Mouse (Mus musculus): ENCODE measurements around the gene Unc13b. TPM values are rescaled to one million over a fixed set of nuclear protein-coding genes. Genes with fewer than 3 reads are reported as not detected.

The Unc13b gene
- total and polyA plus RNA-seq, 2 experiments from 2014 or later = 6.2 to 54.7 TPM

GRCm38 (mm10) chr4:43045285-43045658, 13.5 kb upstream of the Unc13b start:
- H3K9me3 ChIP-seq (ENCODE audit: low read length) = no peaks in the 10 kb centered on the region
- no peak for DNase-seq
- no peak for TF ChIP-seq CTCF (IDR thresholded peaks at IDR 0.05; ENCODE audit: low read depth)
- WGBS = 1% methylated on average over 13 of the region's 13 CpGs
- H3K27ac ChIP-seq (ENCODE audit: low read depth, low read length) = peak overlapping the region; percentile 85
- no peaks in the 10 kb centered on the region for H3K36me3 ChIP-seq (ENCODE audit: insufficient read depth)
- H3K4me2 ChIP-seq (ENCODE audit: low read depth) = peak overlapping the region; percentile 88
- H3K4me1 ChIP-seq (ENCODE audit: insufficient read depth) = peaks cover 8% of the 10 kb centered on the region
- peak overlapping the region; percentile 64 for H3K9ac ChIP-seq
- H3K27me3 ChIP-seq (ENCODE audit: insufficient read depth, low read length) = no peaks in the 10 kb centered on the region
- peak; percentile 0; the same call in 1 of the 2 replicates for ATAC-seq
- H3K4me3 ChIP-seq (ENCODE audit: low read depth, low read length) = peak overlapping the region; percentile 63

GRCm38 (mm10) chr4:43045659-43046302, 13.0 kb upstream of the Unc13b start, which contains the start of gene Fam214b:
Gene Fam214b, minus strand, starts transcription at chr4:43046220.
- Histone ChIP-seq H3K4me1 (ENCODE audit: insufficient read depth) (peaks cover 8% of the 10 kb centered on the region; the same call in 1 of the 2 replicates), H3K9me3 (ENCODE audit: low read length) (no peaks in the 10 kb centered on the region), H3K4me3 (ENCODE audit: low read depth, low read length) (peak within 1 kb of the TSS; percentile 63), H3K36me3 (ENCODE audit: insufficient read depth) (no peaks in the 10 kb centered on the region), H3K27me3 (ENCODE audit: insufficient read depth, low read length) (no peaks in the 10 kb centered on the region), H3K4me2 (ENCODE audit: low read depth) (peak within 1 kb of the TSS; percentile 88), H3K9ac (peak within 1 kb of the TSS; percentile 64), H3K27ac (ENCODE audit: low read depth, low read length) (peak within 1 kb of the TSS; percentile 85)
- WGBS = under 1% methylated on average over 33 of the region's 33 CpGs
- ATAC-seq (peak; percentile 88), DNase-seq (peak; percentile 94)
- no peak; the same call in 1 of the 2 replicates for TF ChIP-seq CTCF (IDR thresholded peaks at IDR 0.05; ENCODE audit: low read depth)

- H3K36me3 ChIP-seq (ENCODE audit: insufficient read depth) = no peaks in the 10 kb centered on the region
- TF ChIP-seq CTCF (IDR thresholded peaks at IDR 0.05; ENCODE audit: low read depth) = no peak
- H3K4me3 ChIP-seq (ENCODE audit: low read depth, low read length) = 0 out of 2 replicates have a peak overlapping the region, but pooled peaks have one; percentile 2
- peaks cover 8% of the 10 kb centered on the region; the same call in 1 of the 2 replicates for H3K4me1 ChIP-seq (ENCODE audit: insufficient read depth)
- ATAC-seq (no peak), DNase-seq (no peak)
- H3K4me2 ChIP-seq (ENCODE audit: low read depth) = peak overlapping the region; percentile 88
- H3K9ac ChIP-seq = no peak overlapping the region
- 59% methylated on average over 5 of the region's 5 CpGs for WGBS
- no peaks in the 10 kb centered on the region for H3K9me3 ChIP-seq (ENCODE audit: low read length)
- peak overlapping the region; percentile 40; the same call in 1 of the 2 replicates for H3K27ac ChIP-seq (ENCODE audit: low read depth, low read length)
- H3K27me3 ChIP-seq (ENCODE audit: insufficient read depth, low read length) = no peaks in the 10 kb centered on the region
These were observed 12.1 kb upstream of the Unc13b start for GRCm38 (mm10) chr4:43046607-43047006.

GRCm38 (mm10) chr4:43047231-43047630, 11.5 kb upstream of the Unc13b start:
- H3K9ac ChIP-seq = no peak overlapping the region
- H3K4me3 ChIP-seq (ENCODE audit: low read depth, low read length) = no peak overlapping the region
- WGBS = 6% methylated on average over 5 of the region's 5 CpGs
- peak overlapping the region; percentile 1; the same call in 1 of the 2 replicates for H3K4me2 ChIP-seq (ENCODE audit: low read depth)
- H3K27ac ChIP-seq (ENCODE audit: low read depth, low read length) = no peak overlapping the region
- no peaks in the 10 kb centered on the region for H3K36me3 ChIP-seq (ENCODE audit: insufficient read depth)
- DNase-seq = peak; percentile 92
- peaks cover 8% of the 10 kb centered on the region; the same call in 1 of the 2 replicates for H3K4me1 ChIP-seq (ENCODE audit: insufficient read depth)
- ATAC-seq = peak; percentile 17; the same call in 1 of the 2 replicates
- no peaks in the 10 kb centered on the region for H3K9me3 ChIP-seq (ENCODE audit: low read length)
- no peaks in the 10 kb centered on the region for H3K27me3 ChIP-seq (ENCODE audit: insufficient read depth, low read length)
- peak; percentile 88 for TF ChIP-seq CTCF (IDR thresholded peaks at IDR 0.05; ENCODE audit: low read depth)

- 12% methylated on average over 4 of the region's 4 CpGs for WGBS
- H3K9ac ChIP-seq = no peak overlapping the region
- no peak overlapping the region for H3K4me3 ChIP-seq (ENCODE audit: low read depth, low read length)
- peak; percentile 62 for TF ChIP-seq CTCF (IDR thresholded peaks at IDR 0.05; ENCODE audit: low read depth)
- no peak for DNase-seq
- H3K27me3 ChIP-seq (ENCODE audit: insufficient read depth, low read length) = no peaks in the 10 kb centered on the region
- no peak overlapping the region for H3K27ac ChIP-seq (ENCODE audit: low read depth, low read length)
- no peaks in the 10 kb centered on the region for H3K4me1 ChIP-seq (ENCODE audit: insufficient read depth)
- H3K9me3 ChIP-seq (ENCODE audit: low read length) = no peaks in the 10 kb centered on the region
- no peak overlapping the region for H3K4me2 ChIP-seq (ENCODE audit: low read depth)
- no peaks in the 10 kb centered on the region for H3K36me3 ChIP-seq (ENCODE audit: insufficient read depth)
- ATAC-seq = no peak
These were observed 6.1 kb upstream of the Unc13b start for GRCm38 (mm10) chr4:43052627-43053026.

GRCm38 (mm10) chr4:43057654-43058053, 1.1 kb upstream of the Unc13b start:
- ATAC-seq = no peak

GRCm38 (mm10) chr4:43058392-43058752, 381 bp upstream of the Unc13b start:
- ATAC-seq = no peak; the same call in 1 of the 2 replicates
- H3K27ac ChIP-seq (ENCODE audit: low read depth, low read length) = no peak overlapping the region; the same call in 1 of the 2 replicates
- 16% methylated on average over 8 of the region's 8 CpGs for WGBS

More at GRCm38 (mm10) chr4:43057654-43058053, 1.1 kb upstream of the Unc13b start:
- Histone ChIP-seq H3K9me3 (ENCODE audit: low read length) (no peaks in the 10 kb centered on the region), H3K27ac (ENCODE audit: low read depth, low read length) (no peak overlapping the region), H3K4me1 (ENCODE audit: insufficient read depth) (peaks cover 4% of the 10 kb centered on the region; the same call in 1 of the 2 replicates), H3K36me3 (ENCODE audit: insufficient read depth) (no peaks in the 10 kb centered on the region), H3K9ac (no peak overlapping the region), H3K27me3 (ENCODE audit: insufficient read depth, low read length) (no peaks in the 10 kb centered on the region), H3K4me2 (ENCODE audit: low read depth) (no peak overlapping the region), H3K4me3 (ENCODE audit: low read depth, low read length) (no peak overlapping the region)
- TF ChIP-seq CTCF (IDR thresholded peaks at IDR 0.05; ENCODE audit: low read depth) = no peak
- DNase-seq = no peak
- WGBS = 89% methylated on average over 5 of the region's 5 CpGs

More at GRCm38 (mm10) chr4:43058392-43058752, 381 bp upstream of the Unc13b start:
- no peak for TF ChIP-seq CTCF (IDR thresholded peaks at IDR 0.05; ENCODE audit: low read depth)
- H3K9ac ChIP-seq = peak overlapping the region; percentile 62
- DNase-seq = no peak
- H3K4me2 ChIP-seq (ENCODE audit: low read depth) = peak overlapping the region; percentile 59
- peak overlapping the region; percentile 65 for H3K4me3 ChIP-seq (ENCODE audit: low read depth, low read length)
- no peaks in the 10 kb centered on the region for H3K9me3 ChIP-seq (ENCODE audit: low read length)
- H3K4me1 ChIP-seq (ENCODE audit: insufficient read depth) = peaks cover 4% of the 10 kb centered on the region; the same call in 1 of the 2 replicates
- no peaks in the 10 kb centered on the region for H3K27me3 ChIP-seq (ENCODE audit: insufficient read depth, low read length)
- no peaks in the 10 kb centered on the region for H3K36me3 ChIP-seq (ENCODE audit: insufficient read depth)

All from forebrain, postnatal 0 days (tissue).